Mouse (Mus musculus) liver, adult (tissue): ENCODE results near the gene Ccdc63.

Source experiments
- GATA4 ChIP-seq: IDR thresholded peaks from 2 replicates; pipeline ENCODE4 v1.6.1; 2014; ENCODE audit warnings: mild to moderate bottlenecking, low read length; ENCODE audit not compliant: insufficient replicate concordance

The Ccdc63 gene

GRCm38 (mm10) chr5:122083282-122083681 lies 57.3 kb downstream of the Ccdc63 start:
- no peak for TF ChIP-seq GATA4

- TF ChIP-seq GATA4 = no peak
Observed at GRCm38 (mm10) chr5:122081471-122081870, 59.2 kb downstream of the Ccdc63 start.

- no peak for TF ChIP-seq GATA4
Observed at GRCm38 (mm10) chr5:122080930-122081329, 59.7 kb downstream of the Ccdc63 start.

- TF ChIP-seq GATA4 = no peak
Observed at GRCm38 (mm10) chr5:122079796-122080195, 60.8 kb downstream of the Ccdc63 start.

- TF ChIP-seq GATA4 = no peak
Observed at GRCm38 (mm10) chr5:122077244-122077643, 63.4 kb downstream of the Ccdc63 start.

GRCm38 (mm10) chr5:122075736-122076135 lies 64.9 kb downstream of the Ccdc63 start:
- TF ChIP-seq GATA4 = no peak

GRCm38 (mm10) chr5:122071997-122072396 lies 68.6 kb downstream of the Ccdc63 start:
- no peak for TF ChIP-seq GATA4

GRCm38 (mm10) chr5:122070963-122071800 lies 69.4 kb downstream of the Ccdc63 start:
- TF ChIP-seq GATA4 = no peak

GRCm38 (mm10) chr5:122068563-122068962 lies 72.1 kb downstream of the Ccdc63 start:
- TF ChIP-seq GATA4 = no peak

- TF ChIP-seq GATA4 = no peak
Observed at GRCm38 (mm10) chr5:122063204-122063933, 77.3 kb downstream of the Ccdc63 start.

GRCm38 (mm10) chr5:122062479-122062878 lies 78.1 kb downstream of the Ccdc63 start:
- TF ChIP-seq GATA4 = no peak; the same call in 1 of the 2 replicates

- no peak for TF ChIP-seq GATA4
Observed at GRCm38 (mm10) chr5:122060767-122061333, 79.8 kb downstream of the Ccdc63 start.

- TF ChIP-seq GATA4 = no peak
Observed at GRCm38 (mm10) chr5:122059060-122060017, 81.3 kb downstream of the Ccdc63 start.
